Mouse (Mus musculus): ENCODE measurements around the gene Rbpjl. TPM values are rescaled to one million over a fixed set of nuclear protein-coding genes. Genes with fewer than 3 reads are reported as not detected.

Gene Rbpjl
- total RNA-seq, 2 experiments from 2014 or later, result 0.34 to 0.45 TPM

DNA sequence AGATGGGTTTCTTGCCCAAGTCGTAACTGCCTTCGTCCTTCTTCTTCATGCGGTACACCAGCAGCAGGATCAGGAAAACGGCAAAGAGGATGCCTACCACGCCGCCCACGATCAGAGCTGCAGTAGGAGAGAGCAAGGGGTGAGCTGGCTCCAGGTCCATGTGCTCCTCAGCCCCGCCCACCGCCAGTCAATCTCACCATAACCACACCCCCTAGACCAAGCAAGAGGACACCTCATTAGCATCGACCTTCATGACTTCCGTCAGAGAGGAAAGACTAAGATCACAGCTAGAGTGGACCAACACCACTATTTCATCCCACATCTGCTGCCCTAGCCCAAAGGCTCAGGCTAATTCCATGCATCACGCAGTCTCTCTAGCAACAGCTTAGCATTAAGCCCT, 23.2 kb downstream of the Rbpjl start:
- no peak for DNase-seq (ENCODE audit: extremely low spot score in 1 of 2, low spot score in 1 of 2)

DNA sequence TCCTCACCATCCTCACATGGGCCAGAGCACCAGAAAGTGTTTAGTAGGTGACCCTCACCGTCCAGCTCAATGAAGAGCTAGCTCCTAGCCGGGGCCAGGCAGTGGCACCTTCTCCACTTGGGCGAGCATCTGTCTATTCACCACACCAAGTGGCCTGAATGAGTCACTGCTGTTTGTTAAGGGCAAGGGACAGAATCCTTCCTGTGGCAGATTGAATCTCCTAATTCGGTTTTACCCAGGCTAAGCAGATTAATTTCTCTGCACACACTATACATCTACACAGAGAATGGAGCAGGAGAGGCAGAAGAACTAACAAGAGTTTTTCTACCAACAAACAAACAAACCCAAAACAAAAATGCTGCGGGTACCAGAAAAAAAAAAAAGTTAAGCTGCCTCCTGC, 24.0 kb downstream of the Rbpjl start:
- no peak for DNase-seq (ENCODE audit: extremely low spot score in 1 of 2, low spot score in 1 of 2)

DNA sequence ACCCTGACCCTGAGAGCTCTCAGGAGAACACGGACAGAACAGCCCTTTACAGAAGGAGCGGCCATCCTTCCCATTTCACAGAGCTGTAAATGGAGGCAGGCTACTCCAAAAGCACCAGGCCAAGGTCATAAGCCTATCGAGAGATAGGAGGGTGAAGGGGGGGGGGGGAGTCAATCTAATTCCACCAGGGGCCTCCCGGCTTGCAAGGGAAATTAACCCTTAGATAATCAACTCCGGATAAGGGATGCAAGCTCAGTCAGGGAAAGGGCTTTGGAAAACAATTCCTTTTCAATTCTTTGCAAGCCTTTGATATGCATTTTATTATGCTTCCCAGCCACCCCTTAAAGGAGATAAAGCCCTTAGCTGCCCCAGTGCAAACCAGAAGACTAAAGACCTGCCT, 25.5 kb downstream of the Rbpjl start:
- DNase-seq (ENCODE audit: extremely low spot score in 1 of 2, low spot score in 1 of 2), result no peak

DNA sequence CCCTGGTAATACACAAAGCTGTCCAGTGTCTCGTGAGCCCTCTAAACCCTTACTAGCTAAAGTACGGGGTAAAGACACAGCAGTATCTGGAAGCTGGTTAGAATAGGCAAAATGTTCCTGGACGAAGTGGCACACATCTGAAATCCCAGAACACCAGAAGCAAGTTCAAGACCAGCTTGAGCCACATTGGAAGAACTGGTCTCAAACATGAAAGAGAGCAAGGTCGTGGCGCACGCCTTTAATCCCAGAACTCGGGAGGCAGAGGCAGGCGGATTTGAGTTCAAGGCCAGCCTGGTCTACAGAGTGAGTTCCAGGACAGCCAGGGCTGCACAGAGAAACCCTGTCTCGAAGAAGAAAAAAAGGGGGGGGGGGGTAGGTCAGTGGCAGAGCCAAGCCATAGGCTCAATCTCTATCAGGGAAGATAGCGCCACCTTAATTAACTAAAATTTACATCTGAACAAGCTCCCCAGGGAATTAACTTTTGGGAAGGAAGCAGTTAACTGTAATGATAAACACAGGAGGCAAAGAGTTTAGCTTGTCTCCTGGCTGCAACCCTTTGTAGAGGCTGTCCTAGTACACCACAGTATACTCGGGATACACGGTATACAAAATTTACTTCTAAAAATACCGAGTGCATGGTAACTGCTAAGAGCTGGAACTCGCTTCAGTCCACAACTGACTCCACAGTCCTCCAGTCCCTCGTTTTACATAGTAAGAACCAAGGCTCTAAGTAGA, 27.1 kb downstream of the Rbpjl start:
- DNase-seq (ENCODE audit: extremely low spot score in 1 of 2, low spot score in 1 of 2), result no peak

DNA sequence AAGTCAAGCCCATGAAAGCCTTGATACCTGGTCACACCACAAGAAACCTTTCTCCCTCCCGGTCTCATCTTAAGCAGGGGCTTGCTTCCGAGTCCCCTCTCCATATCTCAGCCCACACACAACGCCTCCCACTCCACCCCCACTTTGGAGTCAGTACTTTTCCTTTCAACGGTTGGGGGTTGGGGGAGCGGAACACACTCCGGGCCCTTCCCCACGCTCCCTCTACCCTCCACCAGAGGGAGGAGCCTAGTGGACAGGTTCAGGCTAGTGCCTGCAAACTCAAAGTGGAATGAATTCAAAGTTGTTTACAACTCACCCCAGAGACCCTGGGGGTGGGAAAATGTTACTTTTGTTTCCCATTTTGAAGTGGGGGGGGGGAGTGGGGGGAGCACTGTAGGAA, 27.8 kb downstream of the Rbpjl start:
- DNase-seq (ENCODE audit: extremely low spot score in 1 of 2, low spot score in 1 of 2), result no peak

DNA sequence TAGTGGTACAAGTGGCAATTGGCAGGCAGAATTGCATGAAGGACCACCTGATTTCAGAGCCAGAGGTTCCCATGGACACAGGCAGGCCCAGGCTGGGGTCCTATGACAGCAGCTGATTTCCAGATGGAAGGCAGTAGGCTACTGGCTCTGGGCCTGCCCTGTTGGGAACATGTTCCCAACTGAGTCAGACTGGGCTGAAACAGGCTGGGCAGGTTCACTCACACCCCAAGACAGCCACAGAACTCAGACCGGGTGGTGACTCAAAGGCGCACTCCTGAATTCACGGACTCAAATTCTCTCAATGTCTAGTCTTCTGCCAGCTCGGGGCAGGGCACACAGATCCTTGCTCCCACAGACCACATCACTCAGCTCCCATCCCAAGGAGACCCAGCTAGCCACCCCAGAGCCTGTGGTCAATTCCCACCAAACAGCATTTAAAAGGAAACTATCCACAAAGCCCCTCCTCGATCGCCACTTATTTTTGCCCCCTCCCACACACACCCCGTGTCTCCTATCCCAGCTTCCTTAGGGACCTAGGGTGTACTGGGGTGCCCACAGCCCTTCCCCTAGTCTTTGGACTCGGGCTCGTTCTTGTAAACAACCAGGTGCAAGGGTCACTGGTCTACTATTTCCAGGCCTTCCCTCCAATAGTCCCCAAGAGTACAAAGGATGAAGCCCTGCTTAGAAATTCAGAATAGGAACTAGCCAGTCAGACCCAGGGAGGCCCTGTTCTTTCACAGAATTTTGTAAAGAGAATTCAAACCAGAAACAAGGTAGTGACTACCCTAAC, 28.9 kb downstream of the Rbpjl start:
- no peak for DNase-seq (ENCODE audit: extremely low spot score in 1 of 2, low spot score in 1 of 2)

DNA sequence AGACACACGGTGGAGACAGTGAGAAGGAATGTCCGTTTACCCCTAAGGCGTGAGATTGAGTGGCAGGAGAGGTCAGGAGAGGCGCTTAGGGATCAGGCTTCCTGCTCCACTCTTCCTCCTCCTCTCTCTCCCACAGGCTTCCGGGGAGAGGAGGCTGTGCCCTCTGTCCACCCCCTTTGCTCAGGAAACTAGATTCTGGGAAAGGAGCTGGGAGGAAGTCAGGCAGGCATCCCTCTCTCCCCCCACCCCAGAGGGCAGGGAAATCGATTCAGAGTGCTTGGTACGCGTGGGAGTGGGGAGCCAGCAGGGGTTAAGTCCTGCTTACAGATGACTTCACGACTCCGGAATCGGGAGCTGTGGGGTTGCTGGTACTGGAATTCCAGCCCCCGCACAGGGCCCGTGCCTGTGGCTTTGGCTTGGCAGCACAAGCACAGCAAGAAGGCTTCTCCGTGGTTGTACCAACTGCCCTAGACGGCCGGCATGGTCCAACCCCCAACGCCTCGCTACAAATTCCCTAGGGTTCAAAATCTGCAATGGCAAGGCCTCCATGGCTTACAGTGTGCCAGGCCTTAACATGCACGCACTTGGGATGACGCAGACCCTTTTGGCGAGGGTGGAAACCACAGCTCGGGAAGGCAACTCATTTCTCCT, 29.7 kb downstream of the Rbpjl start:
- no peak for DNase-seq (ENCODE audit: extremely low spot score in 1 of 2, low spot score in 1 of 2)

DNA sequence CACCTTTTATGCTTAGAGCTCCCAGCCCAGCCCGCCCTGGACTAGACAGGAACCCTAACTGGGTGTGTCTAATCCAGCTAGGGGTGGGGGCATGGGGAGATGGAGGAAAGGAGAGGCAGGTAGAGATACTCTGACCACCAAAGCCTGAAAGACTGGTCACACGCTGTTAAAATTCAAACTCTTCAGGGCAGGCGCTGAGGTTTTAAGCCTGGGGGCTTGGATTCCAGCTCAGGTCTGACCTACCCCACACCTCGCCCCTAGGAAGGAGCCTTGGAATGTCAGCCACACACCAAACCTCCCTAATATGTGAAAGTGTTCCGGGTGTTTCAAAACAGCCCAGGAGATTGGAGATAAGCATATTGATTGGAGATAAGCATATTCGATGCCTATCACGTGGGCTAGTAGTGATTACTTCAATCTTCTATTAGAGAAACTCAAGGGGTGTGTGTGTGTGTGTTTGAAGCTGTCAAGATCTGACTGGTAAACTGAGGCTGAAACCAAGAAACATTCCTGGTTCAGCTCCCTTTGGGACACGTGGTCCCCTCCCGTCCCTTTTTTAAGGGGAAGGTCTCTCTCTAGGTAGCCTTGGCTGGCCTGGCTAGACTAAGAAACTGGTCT, 30.4 kb downstream of the Rbpjl start:
- no peak for DNase-seq (ENCODE audit: extremely low spot score in 1 of 2, low spot score in 1 of 2)

DNA sequence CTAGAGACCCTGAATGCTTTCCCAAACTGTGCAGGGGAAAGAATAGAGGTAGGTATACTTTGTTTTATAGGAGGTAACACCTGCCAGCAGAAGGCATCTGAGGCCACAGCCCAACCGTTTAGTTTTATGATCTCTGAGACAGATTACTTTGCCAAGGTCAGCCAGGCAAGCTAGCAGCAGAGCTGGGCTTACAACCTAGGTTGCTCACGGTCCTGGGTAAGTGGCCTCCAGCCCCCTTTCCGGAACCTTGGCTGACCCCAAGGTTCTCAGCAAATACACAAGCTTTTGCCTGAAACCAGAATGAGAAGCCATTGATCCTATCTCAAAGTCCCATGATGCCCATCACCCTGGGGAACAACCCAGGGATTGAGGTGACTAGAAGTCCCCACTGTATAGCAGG, 31.7 kb downstream of the Rbpjl start:
- no peak for DNase-seq (ENCODE audit: extremely low spot score in 1 of 2, low spot score in 1 of 2)

DNA sequence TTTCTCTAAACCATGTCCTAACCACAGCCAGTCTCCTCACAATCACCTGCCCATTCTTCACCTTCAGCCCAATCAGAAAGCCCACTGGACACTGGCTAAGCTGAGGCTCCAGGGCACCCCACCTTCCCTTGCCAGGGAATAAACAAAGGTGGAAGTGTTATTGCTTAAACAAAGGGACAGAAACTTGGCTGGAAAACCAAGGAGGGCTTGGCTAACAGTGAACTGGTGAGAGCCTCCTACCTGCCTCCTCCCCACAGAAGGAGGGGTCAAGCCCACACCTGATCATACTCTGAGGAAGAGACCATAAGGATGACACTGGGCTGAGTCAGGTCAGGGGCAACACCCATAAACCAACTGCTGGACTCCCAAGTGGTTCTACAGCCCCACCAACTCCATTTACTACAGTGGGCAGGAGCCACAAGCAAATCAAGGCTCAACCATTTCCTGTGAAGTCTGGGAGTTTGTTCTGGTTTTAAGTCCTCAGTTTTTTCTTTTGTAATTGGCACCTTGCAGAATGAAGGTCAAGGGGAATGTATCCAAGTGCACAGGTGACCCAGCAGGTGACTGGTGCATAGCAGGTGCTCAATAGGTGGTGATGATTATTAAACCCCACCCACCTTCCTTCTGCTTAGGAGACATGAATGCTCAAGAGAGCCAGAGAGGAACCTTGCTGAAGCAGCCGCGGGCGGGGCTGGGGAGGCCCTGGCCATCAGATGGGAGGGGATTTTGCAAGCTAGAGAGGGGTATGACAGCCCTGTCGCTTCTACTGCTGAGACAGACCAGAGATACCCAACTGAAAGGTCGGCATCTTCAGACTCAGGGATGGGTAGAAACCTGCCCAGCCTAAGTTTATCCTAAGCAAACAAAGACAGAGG, 32.5 kb downstream of the Rbpjl start:
- no peak for DNase-seq (ENCODE audit: extremely low spot score in 1 of 2, low spot score in 1 of 2)

DNA sequence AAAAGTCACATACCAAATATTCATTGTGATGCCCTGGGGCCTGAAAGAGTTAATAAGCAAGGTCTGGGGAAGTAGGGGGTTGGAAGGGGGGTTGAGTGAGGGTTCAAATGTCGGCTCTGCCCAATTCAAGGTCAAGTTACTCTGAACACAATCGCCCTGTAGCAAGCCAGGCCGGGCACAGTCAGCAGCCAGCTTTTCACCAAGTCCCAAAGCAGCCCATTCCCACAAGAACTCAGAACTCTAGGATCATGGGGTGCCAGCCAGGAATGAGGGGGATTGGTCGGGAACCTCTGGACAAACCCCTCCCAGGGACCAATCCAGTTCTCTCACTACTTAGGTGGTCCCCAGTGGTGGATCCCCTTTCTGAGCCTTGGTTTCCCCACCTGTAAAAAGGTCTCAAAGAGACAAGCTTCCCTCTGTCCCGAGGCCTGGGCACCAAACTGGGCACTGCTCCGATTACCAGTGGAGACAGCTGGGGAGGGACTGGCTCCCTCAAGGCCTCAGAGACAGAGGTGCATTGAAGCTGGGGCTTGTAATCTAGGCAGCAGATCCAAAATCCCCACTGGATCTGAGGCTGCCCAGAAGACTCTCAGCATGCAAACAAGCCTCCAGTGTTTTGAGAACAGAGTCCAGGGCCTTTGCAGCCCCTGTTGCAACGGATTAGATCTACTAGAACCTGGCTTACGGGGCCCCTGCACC, 33.4 kb downstream of the Rbpjl start:
- no peak for DNase-seq (ENCODE audit: extremely low spot score in 1 of 2, low spot score in 1 of 2)

DNA sequence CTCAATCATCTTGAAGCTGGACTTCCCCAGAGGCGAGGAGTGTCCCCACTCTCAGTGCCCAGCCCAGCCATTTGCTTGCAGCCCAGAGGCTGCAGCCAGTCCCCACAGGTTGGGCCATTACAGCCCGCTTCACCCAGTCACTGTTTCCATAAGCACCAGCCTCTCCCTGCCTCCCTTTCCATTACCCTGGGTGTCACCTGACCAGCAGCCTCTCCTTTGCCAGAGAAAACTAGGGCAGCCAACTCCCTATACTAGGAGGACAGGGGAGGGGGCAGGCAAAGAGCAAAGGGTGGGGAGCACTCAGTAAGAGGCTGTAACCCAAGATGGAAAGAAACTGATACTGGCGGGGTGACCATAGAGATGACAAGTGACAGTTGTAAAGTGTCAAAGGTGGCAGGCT, 34.0 kb downstream of the Rbpjl start:
- no peak for DNase-seq (ENCODE audit: extremely low spot score in 1 of 2, low spot score in 1 of 2)

DNA sequence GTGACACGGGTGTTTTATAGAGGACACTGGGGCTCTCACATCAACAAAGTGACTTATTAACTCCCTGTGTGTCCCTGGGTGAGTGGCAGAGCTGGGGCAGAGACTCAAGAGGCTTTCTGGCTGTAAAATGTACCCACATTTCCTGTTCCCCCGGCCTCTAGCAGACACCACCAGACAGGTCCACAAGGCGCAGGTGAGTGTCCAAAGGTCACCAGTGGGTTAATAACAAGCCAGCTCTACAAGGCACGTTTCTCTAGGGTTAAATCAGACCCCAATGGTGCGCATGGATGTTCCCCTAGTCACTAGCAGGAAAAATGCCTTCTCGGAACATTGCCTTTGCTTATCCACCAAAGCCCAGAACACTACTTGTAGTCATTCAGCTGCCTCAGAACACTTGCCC, 34.8 kb downstream of the Rbpjl start:
- DNase-seq (ENCODE audit: extremely low spot score in 1 of 2, low spot score in 1 of 2), result no peak

DNA sequence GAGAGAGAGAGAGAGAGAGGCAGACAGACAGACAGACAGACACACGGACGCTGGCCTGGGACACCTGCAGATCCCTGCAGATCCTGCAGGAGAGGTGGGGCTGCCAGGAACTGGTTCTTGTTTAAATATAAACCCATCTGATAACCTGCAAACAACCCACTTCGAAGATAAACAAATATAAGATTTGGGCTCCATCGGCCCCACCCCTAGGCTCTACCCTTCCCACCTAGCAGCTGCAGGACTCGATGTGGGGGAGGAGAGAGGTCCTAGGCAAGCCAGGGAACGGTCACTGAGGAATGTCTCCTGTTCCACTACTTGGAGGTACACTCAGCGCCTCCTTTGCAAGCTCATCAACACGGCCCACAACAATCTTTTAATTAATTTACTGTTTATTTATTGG, 35.3 kb downstream of the Rbpjl start:
- DNase-seq (ENCODE audit: extremely low spot score in 1 of 2, low spot score in 1 of 2), result no peak

DNA sequence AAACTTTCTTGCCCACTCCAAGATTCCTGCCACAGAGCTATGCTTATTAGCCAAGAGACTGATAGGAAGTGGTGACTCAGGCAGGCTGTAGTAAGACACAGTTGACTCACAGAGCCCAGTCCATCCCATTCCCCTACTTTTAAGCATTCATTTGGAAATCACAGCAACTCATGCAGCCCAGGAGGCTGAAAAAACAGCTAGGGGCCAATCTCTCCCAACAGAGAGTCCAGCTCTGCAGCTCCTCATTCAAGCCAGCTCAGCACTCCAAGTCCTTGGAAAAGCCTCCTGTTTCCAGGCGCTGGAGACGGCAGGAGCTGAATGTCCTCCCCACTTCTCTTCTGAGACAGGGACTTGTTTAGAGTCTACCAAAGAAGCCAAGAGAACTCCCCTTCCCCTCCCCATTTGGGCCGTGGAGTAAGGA, 36.1 kb downstream of the Rbpjl start:
- DNase-seq (ENCODE audit: extremely low spot score in 1 of 2, low spot score in 1 of 2), result peak in 1 of 2 experiments; percentile 22

DNA sequence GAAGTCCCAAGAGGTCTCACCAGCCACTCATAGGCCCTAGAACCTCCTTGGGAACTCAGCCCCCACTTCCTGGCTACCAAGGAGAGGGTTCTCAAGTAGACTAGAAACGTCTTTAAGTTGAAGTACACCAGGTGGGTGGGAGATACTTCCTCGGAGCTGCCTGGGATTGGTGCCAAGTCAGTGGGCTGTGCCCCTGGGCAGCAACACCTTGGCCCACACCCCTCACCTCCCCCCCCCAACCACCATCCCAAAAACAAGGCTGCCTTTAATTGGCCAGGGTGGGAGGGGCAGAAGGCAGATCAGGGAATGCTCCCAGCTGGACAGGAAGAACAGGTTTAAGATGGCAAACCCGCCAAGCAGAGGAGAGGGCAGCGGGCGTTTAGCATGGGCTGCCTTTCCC, 37.4 kb downstream of the Rbpjl start:
- no peak for DNase-seq (ENCODE audit: extremely low spot score in 1 of 2, low spot score in 1 of 2)

DNA sequence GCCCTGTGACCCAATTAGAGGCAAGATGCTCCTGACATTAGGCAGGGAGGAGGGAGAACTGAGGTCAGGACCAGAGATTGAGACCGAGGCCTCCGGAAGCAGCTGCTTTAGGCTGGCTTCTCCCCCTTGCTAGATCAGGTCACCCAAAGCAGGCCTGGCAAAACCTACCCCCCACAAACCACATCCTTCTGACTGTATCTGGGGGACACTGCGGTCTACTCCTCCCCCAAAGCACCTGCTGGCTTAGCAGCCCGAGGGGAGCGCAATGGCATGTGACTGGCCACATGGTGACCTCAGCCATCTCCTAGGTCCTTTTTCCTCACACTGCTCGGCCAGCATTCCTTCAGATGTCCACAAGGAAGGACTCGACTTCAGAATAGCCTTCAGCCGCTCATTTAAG, 38.2 kb downstream of the Rbpjl start:
- DNase-seq (ENCODE audit: extremely low spot score in 1 of 2, low spot score in 1 of 2), result no peak

DNA sequence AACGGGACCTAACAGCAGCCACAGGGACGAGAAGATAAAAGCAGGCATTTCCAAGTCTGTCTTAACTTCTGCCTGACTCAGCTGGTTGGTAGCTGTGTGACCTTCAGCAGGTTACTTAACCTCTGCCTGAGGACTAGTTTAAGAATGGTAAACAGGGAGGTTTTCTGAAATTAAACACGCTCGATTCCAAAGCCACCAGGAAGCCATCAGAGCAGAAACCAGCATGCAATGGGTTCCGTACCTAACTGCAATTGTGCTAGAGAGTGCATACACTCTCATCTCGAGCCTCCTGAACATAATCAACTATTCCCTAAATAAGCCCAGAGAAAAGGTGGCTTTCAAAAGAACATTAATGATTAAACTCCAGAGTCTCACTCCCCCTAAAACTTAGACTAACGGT, 38.8 kb downstream of the Rbpjl start:
- no peak for DNase-seq (ENCODE audit: extremely low spot score in 1 of 2, low spot score in 1 of 2)

DNA sequence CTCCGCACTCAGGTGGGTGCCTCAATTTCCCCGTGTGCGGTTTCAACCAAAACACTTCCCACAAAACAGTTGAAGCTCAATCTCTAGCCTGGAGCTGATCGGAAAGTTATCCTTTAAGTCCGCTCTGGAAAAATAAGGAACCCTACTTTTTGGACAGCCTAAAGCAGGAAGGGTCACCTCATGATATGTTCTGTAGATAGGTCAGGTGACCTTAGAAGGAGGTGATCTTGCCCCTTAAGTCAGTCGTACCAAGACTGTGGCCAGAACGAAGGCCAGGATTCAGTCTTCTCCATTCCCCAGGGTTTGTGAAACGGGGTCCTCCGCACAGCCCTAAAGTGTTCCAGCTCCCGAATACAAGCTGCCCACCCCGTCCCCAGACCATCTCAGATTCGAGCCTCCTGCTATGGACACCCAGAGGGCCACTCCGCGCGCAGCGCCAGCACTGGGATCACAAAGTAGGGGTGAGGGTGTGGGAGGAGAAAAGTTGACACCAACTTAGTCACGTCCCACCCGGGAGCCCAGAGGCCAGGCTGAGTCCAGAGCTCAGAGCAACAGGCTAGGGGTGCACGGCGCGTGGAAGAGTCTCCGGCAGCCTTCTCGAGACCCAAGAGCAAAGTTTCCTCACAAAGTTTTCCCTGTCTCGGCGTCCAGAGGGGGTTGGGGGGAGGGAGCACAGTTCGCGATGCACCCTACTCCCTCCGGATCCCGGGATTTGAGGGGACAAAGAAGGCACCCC, 39.5 kb downstream of the Rbpjl start:
- DNase-seq (ENCODE audit: extremely low spot score in 1 of 2, low spot score in 1 of 2), result no peak

All from layer of hippocampus, postnatal 25 days (tissue).